Mouse (Mus musculus) intestine, postnatal 0 days (tissue): ENCODE measurements around the gene Ift22. TPM values are rescaled to one million over a fixed set of nuclear protein-coding genes. Genes with fewer than 3 reads are reported as not detected.
A peak's percentile ranks its signal among the peaks of the same experiment; 100 is the strongest.

Experiments
- ATAC-seq: fragments of 200-750 bp; cut with Nextera tagmentation; 2 replicates; pipeline ENCODE4 v1.8.0; 2017; ENCODE audit warnings: mild to moderate bottlenecking, moderate TSS enrichment, moderate library complexity
- H3K27ac ChIP-seq: fragments of 300-500 bp; sonication (generic); 2 replicates; pipeline ENCODE4 v1.5.1; 2014; ENCODE audit warnings: mild to moderate bottlenecking, low read depth, low read length, moderate library complexity
- H3K27me3 ChIP-seq: fragments of 300-500 bp; sonication (generic); replicated peaks from 2 replicates; pipeline ENCODE4 v1.6.1; 2014; ENCODE audit warnings: low read length, mixed read lengths; ENCODE audit not compliant: control insufficient read depth, insufficient read depth
- H3K36me3 ChIP-seq: fragments of 300-500 bp; sonication (generic); 2 replicates; pipeline ENCODE4 v1.6.1; 2014; ENCODE audit warnings: mild to moderate bottlenecking, moderate library complexity; ENCODE audit not compliant: control insufficient read depth, insufficient read depth
- H3K4me1 ChIP-seq: fragments of 300-500 bp; sonication (generic); replicated peaks from 2 replicates; pipeline ENCODE4 v1.6.1; 2014; ENCODE audit warnings: antibody characterized with exemption, low read length, mixed read lengths; ENCODE audit not compliant: control insufficient read depth, insufficient read depth
- H3K4me2 ChIP-seq: fragments of 300-500 bp; sonication (generic); replicated peaks from 2 replicates; pipeline ENCODE4 v1.6.1; 2014; ENCODE audit warnings: low read depth, mild to moderate bottlenecking, moderate library complexity
- H3K4me3 ChIP-seq: fragments of 300-500 bp; sonication (generic); 2 replicates; pipeline ENCODE4 v1.5.1; 2014; ENCODE audit warnings: low read depth, low read length
- H3K9ac ChIP-seq: fragments of 300-500 bp; sonication (generic); 2 replicates; pipeline ENCODE4 v1.6.1; 2014; ENCODE audit warnings: mild to moderate bottlenecking, low read depth, low read length
- H3K9me3 ChIP-seq: fragments of 300-500 bp; sonication (generic); 2 replicates; pipeline ENCODE4 v1.6.1; 2016; ENCODE audit warnings: mixed run types; ENCODE audit not compliant: control insufficient read depth
- CTCF ChIP-seq: sonication (generic); IDR thresholded peaks from 2 replicates; pipeline ENCODE4 v1.5.1; 2016; ENCODE audit warnings: low read depth, mild to moderate bottlenecking, control low read depth, antibody characterized with exemption, moderate library complexity
- WGBS: fragments of 180-500 bp; shearing (Covaris S2); extraction: QIAGEN DNeasy Blood & Tissue Kit; methylation state at CpG from one replicate; pipeline ENCODE4 v1.1.7; 2014; 5-methylcytosine and 5-hydroxymethylcytosine counted together
- polyA plus RNA-seq: library from polyadenylated mRNA; unstranded; fragments of >200 nt; fragmentation: Nextera tagmentation; extraction: Ambion mirVana; gene quantifications from 2 replicates; pipeline ENCODE4 v1.2.1, GENCODE M21; 2015

Ift22 gene
- polyA plus RNA-seq, 1 experiment from 2014 or later: 25.2 TPM

- no peaks in the 10 kb centered on the region for H3K4me1 ChIP-seq
- 57% methylated on average over 10 of the region's 10 CpGs for WGBS
- H3K4me2 ChIP-seq: no peak overlapping the region
- H3K4me3 ChIP-seq: no peak overlapping the region
- H3K9ac ChIP-seq: no peak overlapping the region
- no peak for TF ChIP-seq CTCF
- no peak overlapping the region for H3K27ac ChIP-seq
- H3K36me3 ChIP-seq: no peaks in the 10 kb centered on the region
- no peaks in the 10 kb centered on the region for H3K27me3 ChIP-seq
- no peaks in the 10 kb centered on the region for H3K9me3 ChIP-seq
- ATAC-seq: no peak
Observed at GRCm38 (mm10) chr5:136869451-136870114, 38.4 kb upstream of the Ift22 start.

GRCm38 (mm10) chr5:136872417-136872816 is 35.5 kb upstream of the Ift22 start:
- no peaks in the 10 kb centered on the region for H3K9me3 ChIP-seq
- H3K4me2 ChIP-seq: no peak overlapping the region
- 78% methylated on average over 8 of the region's 8 CpGs for WGBS
- no peak overlapping the region for H3K4me3 ChIP-seq
- no peaks in the 10 kb centered on the region for H3K36me3 ChIP-seq
- H3K4me1 ChIP-seq: no peaks in the 10 kb centered on the region
- no peak for TF ChIP-seq CTCF
- H3K9ac ChIP-seq: no peak overlapping the region
- ATAC-seq: no peak
- no peaks in the 10 kb centered on the region for H3K27me3 ChIP-seq
- no peak overlapping the region for H3K27ac ChIP-seq

- no peaks in the 10 kb centered on the region for H3K27me3 ChIP-seq
- no peak for TF ChIP-seq CTCF
- no peaks in the 10 kb centered on the region for H3K9me3 ChIP-seq
- no peaks in the 10 kb centered on the region for H3K4me1 ChIP-seq
- WGBS: 66% methylated on average over 10 of the region's 10 CpGs
- no peak overlapping the region for H3K27ac ChIP-seq
- H3K4me2 ChIP-seq: no peak overlapping the region
- H3K9ac ChIP-seq: no peak overlapping the region
- no peaks in the 10 kb centered on the region for H3K36me3 ChIP-seq
- no peak for ATAC-seq
- H3K4me3 ChIP-seq: no peak overlapping the region
Observed at GRCm38 (mm10) chr5:136874271-136874670, 33.7 kb upstream of the Ift22 start.

- Histone ChIP-seq H3K36me3 (no peaks in the 10 kb centered on the region), H3K4me1 (no peaks in the 10 kb centered on the region), H3K27me3 (peaks cover 33% of the 10 kb centered on the region), H3K9ac (no peak overlapping the region), H3K4me2 (no peak overlapping the region), H3K9me3 (no peaks in the 10 kb centered on the region), H3K4me3 (no peak overlapping the region), H3K27ac (no peak overlapping the region)
- WGBS: 73% methylated on average over 8 of the region's 8 CpGs
- no peak for ATAC-seq
- no peak for TF ChIP-seq CTCF
Observed at GRCm38 (mm10) chr5:136880101-136880500, 27.8 kb upstream of the Ift22 start.

- Histone ChIP-seq H3K9ac (no peak overlapping the region), H3K27me3 (peaks cover 33% of the 10 kb centered on the region), H3K4me2 (peak overlapping the region; percentile 63), H3K9me3 (no peaks in the 10 kb centered on the region), H3K27ac (no peak overlapping the region), H3K4me3 (peak overlapping the region; percentile 26; the same call in 1 of the 2 replicates), H3K36me3 (no peaks in the 10 kb centered on the region), H3K4me1 (no peaks in the 10 kb centered on the region)
- peak; percentile 92 for TF ChIP-seq CTCF
- no peak for ATAC-seq
- WGBS: 4% methylated on average over 37 of the region's 39 CpGs
Observed at GRCm38 (mm10) chr5:136881380-136882009, 26.5 kb upstream of the Ift22 start.

GRCm38 (mm10) chr5:136882055-136882787 is 25.7 kb upstream of the Ift22 start:
- H3K4me3 ChIP-seq: peak overlapping the region; percentile 26

More at GRCm38 (mm10) chr5:136882055-136882787, 25.7 kb upstream of the Ift22 start:
- WGBS: 4% methylated on average over 47 of the region's 47 CpGs
- Histone ChIP-seq H3K36me3 (no peaks in the 10 kb centered on the region), H3K9me3 (no peaks in the 10 kb centered on the region), H3K4me2 (peak overlapping the region; percentile 63), H3K27ac (no peak overlapping the region), H3K4me1 (no peaks in the 10 kb centered on the region), H3K9ac (no peak overlapping the region), H3K27me3 (peaks cover 33% of the 10 kb centered on the region)
- no peak for ATAC-seq
- TF ChIP-seq CTCF: no peak
